Mouse (Mus musculus) cerebellum, adult 2 months (tissue): ENCODE measurements around the gene Cdk8.

Experiments
- CTCF ChIP-seq: fragments of 200-500 bp; IDR thresholded peaks from 2 replicates; pipeline ENCODE4 v1.5.1; 2011; ENCODE audit warnings: low read depth, mild to moderate bottlenecking, control low read depth, low read length, moderate library complexity, borderline replicate concordance; ENCODE audit not compliant: insufficient read depth
- POLR2A ChIP-seq: fragments of 200-500 bp; IDR thresholded peaks from 2 replicates; pipeline ENCODE4 v1.6.1; 2011; ENCODE audit warnings: low read length, control low read depth, borderline replicate concordance; ENCODE audit not compliant: insufficient read depth

DNA sequence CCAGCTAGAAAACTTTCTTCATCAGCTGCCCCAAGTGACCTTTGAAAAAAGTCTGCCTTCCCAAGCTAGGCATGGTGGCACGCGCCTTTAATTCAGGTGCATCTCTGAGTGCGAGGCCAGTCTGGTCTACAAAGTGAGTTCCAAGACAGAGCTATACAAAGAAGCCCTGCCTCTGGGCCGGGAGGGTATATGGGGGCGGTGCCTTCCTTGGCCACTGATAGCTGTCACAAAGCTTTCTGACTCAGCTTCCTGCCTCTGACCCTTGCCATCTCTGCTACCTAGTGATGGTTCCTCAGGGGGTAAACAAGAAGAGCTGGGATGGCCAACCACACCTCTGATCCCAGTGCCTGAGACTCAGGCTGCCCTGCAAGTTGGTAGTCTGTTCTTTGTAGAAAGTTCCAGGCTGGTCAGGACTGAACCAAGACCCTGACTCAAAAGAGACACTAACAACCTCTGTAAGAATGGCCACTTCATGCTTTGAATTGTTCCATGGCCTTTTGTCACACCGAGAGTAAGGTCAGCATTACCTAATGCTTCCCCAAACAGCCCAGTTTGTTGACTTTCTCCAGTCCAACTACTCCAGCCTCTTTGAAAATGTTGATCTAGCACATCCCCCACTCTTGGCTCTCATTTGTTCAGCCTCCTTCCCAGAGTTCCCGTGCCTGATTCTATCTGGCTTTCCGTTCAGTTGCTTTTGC is 76.2 kb downstream of the Cdk8 start:
- TF ChIP-seq POLR2A (no peak), CTCF (no peak)
